Mouse (Mus musculus) liver (tissue): Measurements from ENCODE around the gene Foxp3.

Experiments used
- DNase-seq: peaks from one replicate; pipeline ENCODE4 v3.0.0-alpha.2; 2020; ENCODE audit warnings: mixed read lengths

Foxp3 gene

DNA sequence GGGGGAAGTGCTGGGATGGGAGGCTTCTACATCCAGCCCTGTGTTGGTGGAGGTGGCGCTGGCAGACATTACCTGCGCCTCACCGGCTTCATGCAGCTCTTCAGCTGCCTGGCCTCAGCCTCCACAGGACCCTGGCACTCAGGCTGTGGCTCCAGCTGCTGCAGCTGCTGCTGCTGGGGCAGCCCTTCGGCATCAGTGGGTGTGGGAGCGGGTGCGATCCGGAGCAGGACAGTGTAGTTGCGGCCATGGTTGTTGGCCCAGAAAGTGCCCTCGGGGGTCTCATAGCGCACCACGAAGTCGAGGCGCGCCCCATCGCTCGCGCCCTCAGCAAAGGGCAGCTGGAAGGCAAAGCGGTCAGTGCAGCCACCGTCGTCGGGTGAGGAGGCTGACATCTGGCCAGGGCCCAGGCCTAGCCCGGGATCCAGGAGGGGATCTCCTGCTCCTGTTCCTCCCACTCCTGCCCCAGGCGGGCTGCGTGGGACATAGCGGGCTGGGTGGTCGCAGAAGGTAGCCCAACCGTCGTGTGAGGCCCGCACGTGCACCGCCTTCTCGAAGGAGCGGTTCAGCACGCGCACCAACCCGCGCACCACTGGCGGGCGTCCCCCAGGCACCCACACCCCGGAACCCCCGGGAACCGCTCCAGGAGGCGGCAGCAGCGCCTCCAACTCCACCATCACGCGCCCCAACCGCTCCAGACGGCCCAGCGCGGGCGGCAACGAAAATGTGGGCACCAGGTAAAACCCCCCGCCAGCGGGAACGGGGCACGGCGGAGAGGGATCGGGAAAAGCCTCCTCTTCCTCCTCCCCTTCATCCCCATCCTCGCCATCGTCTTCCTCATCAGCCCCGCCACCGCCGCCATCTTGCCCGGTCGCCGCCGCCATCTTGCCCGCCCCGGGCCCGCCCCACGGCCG is at the start of gene Foxp3:
Gene Foxp3, plus strand, starts transcription at position 469 of the 911 bp plus-strand sequence.
- DNase-seq: peak; percentile 9

DNA sequence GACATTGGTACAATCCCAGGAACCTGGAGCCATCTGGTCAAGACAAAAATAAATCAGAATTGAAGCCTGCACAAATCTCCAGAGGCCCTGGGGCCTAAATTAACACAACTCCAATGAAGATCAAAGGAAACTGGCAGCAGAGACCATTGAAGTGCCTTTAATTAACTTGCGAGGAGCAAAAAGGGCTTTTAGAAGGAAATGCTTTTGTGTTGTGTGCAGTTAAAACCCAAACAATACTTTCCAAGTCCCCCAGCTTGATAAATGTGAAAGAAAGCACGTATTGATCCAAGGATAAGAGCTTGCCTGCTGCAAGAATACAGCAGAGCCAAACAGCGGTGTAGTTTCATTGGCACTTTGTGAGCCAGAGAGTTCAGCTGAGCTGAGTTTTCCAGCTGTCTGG is 48.5 kb upstream of the Foxp3 start:
- no peak for DNase-seq

DNA sequence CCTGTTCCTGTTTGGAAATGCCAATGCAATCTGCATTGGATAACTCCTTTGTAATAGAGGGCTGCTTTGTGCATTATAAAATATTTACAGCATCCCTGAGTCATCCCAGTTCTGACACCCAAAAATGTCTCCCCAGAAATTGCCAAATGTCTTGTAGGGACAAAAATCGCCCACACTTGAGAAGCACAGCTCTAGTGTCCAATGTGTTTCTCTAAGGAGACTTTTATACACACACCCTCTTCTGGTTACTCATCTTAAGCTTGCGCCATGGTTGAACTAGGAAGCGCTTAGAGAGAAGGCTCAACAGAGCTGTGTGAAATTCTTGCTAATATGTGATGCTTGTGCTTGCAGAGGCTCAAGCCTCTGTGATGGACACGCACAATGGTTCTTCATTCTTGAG is 20.0 kb upstream of the Foxp3 start:
- DNase-seq: no peak

DNA sequence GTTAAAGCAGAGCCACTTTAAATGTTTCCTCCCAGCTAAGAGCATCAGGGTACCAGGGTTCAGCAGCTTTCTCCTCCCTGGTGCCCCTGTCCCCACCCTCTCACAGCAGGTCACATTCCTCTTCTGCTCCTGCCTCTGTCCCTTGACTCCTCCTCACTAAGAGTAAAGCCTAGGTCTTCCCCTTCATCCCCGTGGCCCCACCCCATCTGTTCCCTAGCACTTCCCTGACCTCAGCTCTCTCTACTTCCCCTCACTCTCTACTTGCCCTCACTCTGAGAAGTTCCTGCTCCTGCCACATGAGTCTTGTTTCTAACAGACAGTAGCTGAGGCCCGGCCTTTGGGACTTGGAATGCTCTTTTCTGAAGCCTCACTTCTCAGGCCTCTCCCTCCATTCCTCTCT is 10.4 kb upstream of the Foxp3 start:
- DNase-seq: no peak

DNA sequence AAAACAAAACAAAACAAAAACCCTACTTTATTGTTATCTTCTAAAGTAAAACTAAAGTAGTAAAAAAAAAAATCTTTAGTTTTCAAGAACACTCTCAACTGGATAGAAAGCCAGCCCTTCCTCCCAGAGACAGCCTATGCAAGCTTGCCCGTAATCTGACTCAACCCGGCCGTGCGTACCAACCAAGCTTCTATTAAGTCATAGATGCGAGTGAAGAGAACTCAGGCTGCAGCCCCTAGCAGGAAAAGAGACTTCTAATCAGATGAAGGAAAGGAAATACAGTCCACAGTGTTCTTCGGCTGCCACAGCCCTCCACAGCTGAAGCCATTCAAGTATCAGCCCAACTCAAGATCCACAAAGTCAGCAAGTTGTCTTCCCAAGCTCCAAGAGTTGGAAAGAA is 7.1 kb upstream of the Foxp3 start:
- DNase-seq: no peak

- no peak for DNase-seq
Observed at GRCm38 (mm10) chrX:7567491-7567890, 6.0 kb upstream of the Foxp3 start.

GRCm38 (mm10) chrX:7570481-7571175 is 2.8 kb upstream of the Foxp3 start:
- DNase-seq: no peak

DNA sequence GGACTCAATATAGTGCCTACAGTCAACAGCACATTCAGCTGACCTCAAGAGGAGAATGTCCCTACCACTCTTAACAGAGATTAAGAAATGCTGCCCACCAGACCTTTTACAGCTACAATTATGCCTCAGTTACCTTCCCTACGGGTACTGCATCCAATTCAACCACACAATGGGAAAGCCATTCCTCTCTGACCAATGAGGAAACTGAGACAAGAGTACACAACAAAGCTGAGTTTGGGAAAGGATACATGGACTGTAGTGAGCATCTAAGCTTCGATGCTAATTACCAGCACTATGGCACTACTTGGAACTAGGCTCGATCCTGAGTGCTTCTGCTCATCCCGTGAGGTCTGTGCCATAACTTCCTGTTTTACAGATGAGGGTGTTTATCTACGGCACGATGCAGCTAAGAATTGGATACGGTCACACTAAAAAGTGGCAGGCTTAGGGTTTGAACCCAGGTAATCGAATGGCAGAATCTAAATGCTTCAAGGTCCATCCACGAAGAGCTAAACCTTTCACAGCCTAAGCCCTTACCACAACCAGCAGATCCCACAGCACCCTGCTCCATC is 1.8 kb upstream of the Foxp3 start:
- no peak for DNase-seq

- no peak for DNase-seq
Observed at GRCm38 (mm10) chrX:7572466-7572865, 978 bp upstream of the Foxp3 start.

- DNase-seq: peak; percentile 96
Observed at GRCm38 (mm10) chrX:7574087-7574884, 842 bp downstream of the Foxp3 start, which contains the start of gene Ppp1r3f. Gene Ppp1r3f (minus strand): TSS chrX:7574283.

DNA sequence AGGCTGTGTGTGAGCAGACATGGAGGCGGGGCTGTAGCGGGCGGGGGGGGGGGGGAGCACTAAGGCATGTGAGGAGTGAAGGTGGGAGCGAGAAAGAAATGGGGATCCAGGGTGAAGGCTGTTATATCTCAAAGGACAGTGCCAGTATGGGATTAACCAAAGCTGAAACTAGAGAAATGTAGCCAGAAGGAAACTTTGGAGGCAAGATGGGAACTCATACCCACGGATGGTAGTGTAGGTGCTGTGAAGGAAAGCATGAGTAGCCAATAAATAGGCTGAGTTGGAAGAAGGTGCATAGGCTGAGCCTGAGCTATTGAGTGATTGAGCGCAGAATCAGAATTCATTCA is 1.4 kb downstream of the Foxp3 start:
- DNase-seq: no peak

- no peak for DNase-seq
Observed at GRCm38 (mm10) chrX:7581151-7581550, 7.7 kb downstream of the Foxp3 start.

GRCm38 (mm10) chrX:7583881-7584280 is 10.4 kb downstream of the Foxp3 start:
- no peak for DNase-seq

DNA sequence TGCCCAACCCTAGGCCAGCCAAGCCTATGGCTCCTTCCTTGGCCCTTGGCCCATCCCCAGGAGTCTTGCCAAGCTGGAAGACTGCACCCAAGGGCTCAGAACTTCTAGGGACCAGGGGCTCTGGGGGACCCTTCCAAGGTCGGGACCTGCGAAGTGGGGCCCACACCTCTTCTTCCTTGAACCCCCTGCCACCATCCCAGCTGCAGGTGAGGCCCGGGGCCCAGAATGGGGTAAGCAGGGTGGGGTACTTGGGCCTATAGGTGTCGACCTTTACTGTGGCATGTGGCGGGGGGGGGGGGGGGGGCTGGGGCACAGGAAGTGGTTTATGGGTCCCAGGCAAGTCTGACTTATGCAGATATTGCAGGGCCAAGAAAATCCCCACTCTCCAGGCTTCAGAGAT is 12.9 kb downstream of the Foxp3 start:
- DNase-seq: no peak

DNA sequence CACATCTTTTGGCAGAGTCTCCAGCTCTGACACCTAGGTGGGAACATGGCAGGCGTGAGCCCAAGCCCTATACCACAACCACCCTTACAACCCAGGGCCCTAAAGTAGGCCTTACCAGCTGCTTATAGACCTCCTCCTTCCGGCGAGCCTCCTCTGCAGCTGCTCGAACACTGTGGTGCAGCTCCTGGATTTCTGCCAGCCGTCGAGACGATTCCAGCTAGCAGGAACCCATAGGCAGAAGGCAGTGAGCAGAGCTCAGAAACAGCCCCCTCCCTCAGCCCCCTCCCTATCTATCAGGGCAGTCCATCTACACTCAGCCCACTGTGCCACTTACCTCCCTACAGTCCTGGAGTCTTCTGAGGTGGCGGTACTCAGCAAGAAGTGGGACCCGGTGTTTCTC is 21.9 kb downstream of the Foxp3 start:
- DNase-seq: no peak

- no peak for DNase-seq
Observed at GRCm38 (mm10) chrX:7604004-7604403, 30.6 kb downstream of the Foxp3 start.

DNA sequence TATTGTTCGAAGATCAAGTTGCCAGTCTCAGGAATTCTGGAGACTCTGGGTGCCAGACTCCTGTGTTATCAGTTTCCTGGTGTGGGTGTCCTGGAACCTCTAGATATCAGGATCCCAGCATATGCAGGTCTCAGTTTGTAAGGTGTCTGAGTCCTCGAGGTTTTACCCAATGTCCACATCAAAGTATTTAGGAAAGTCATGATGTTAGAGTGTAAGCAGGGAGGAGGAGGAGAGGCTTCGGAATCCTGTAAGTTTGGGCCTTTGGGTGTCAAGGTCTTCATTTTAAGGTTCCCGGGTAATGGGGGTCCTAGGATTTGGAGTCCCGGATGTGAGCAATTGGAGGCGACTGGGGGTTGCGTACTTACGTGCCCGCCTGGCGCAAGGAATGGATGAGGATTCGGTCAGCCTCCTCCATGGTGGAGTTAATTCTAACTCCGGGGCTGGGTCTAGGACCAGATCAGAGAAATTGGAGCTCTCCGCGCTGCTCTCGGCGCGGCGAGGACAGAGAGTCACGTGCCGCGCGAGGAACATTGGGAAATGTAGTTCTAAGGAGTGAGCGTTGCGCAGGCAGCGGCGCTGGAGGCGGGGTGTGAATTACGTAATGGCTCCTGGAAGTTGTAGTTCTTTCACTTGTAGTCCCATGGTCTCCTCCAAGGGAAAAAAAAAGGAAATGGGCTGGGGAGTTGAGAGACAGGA is 31.6 kb downstream of the Foxp3 start, which contains the start of gene Ccdc22:
Gene Ccdc22, minus strand, starts transcription at position 639 of the 696 bp plus-strand sequence.
- DNase-seq: peak; percentile 83

DNA sequence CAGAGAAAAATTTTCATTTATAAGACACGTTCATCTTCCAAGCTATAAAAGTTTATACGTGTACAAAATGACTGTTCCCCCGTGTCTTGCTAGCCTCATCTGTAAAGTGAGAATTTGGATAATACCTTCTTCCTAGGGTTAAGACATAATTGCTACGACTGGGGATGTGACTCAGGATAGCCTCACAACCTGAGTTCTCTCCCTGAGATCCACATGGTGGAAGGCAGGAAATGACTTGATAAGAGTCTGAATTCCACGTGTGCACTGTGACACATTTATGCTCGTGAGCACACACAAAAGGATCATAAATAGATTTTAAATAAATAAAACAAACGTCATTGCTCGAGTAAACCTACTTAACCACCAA is 32.1 kb downstream of the Foxp3 start:
- no peak for DNase-seq

DNA sequence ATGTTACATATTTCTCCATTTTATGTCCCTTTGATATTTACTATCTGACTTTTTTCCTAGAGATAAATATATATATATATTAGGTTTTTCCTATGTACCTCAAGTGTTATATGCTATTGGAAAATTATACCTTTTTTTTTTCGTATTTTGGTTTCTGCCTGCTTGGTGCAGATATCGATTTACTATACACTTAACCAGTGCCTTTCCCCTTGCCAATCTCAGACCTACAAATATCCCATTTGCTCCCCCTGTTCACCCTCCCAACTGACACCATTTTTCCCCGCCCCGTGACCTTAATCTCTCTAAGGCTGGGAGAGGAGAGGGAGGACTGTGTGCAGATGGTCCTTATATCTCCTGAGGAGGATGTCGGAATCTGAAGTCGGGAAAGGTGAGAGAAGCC is 33.3 kb downstream of the Foxp3 start, which contains the start of gene Cacna1f:
Gene Cacna1f, plus strand, starts transcription at position 301 of the 400 bp plus-strand sequence.
- DNase-seq: no peak

DNA sequence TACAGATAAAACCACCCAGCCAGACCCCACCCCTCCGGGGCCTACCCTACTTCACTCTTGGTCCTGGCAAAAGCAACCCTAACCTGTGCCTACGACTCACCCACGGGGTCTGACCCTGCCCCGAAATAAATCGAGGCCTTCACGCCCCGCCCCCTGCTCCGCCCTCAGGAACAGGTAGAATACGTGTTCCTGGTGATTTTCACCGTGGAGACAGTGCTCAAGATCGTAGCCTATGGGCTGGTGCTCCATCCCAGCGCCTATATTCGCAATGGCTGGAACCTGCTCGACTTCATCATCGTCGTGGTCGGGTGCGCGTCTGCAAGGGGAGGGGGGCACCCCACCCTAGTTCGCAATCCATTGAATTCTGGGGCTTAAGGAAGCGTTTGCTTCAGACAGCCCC is 36.6 kb downstream of the Foxp3 start:
- DNase-seq: no peak

DNA sequence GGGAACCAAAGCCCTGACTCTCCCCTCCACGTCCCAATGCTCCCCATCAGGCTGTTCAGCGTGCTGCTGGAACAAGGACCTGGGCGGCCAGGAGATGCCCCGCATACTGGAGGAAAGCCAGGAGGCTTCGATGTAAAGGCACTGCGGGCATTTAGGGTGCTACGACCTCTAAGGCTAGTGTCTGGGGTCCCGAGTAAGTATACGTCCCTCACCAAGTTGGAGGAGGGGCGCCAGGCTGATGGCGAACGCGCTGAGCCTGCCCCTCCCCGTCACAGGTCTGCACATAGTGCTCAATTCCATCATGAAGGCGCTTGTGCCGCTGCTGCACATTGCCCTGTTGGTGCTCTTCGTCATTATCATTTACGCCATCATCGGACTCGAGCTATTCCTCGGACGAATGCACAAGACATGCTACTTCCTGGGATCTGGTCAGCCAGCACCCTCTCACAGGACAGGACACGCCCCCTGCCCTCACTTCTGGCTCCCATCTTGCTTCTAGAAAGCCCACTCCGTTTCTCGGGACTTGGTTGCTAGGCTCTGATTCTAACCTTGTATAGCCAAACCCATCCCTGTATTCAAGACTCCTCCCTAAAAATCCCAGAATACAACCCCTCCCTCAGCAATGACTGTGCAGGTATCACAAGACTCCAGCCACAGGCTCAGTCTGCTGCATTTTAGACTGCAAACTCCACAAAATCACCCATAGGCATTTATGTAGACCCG is 37.3 kb downstream of the Foxp3 start:
- no peak for DNase-seq
